Mouse (Mus musculus) MEL (cell line): ENCODE data around the gene Mill2.

ENCODE experiments used
- GATA1 ChIP-seq: IDR thresholded peaks from 2 replicates; pipeline ENCODE4 v1.6.1; 2011; ENCODE audit warnings: low read depth, low read length, improper control_type of control experiment
- MAFK ChIP-seq: IDR thresholded peaks from 2 replicates; pipeline ENCODE4 v1.6.1; 2011; ENCODE audit warnings: low read depth, mild to moderate bottlenecking, low read length, improper control_type of control experiment, borderline replicate concordance
- MEF2A ChIP-seq: IDR thresholded peaks from 2 replicates; pipeline ENCODE4 v1.6.1; 2014; ENCODE audit warnings: low read depth, mild to moderate bottlenecking, inconsistent platforms, low read length, improper control_type of control experiment; ENCODE audit not compliant: poor library complexity, insufficient replicate concordance, severe bottlenecking; ENCODE audit errors: extremely low read depth
- MYC ChIP-seq: IDR thresholded peaks from 2 replicates; pipeline ENCODE4 v1.6.1; 2011; ENCODE audit warnings: low read depth, mild to moderate bottlenecking, low read length, improper control_type of control experiment, moderate library complexity
- POLR2A ChIP-seq, 2 experiments: IDR thresholded peaks; 2 replicates each; pipeline ENCODE4 v1.6.1; 2011 to 2012; ENCODE audit warnings: low read length in 2 of 2, mild to moderate bottlenecking in 2 of 2, control low read depth in 1 of 2, improper control_type of control experiment in 1 of 2, low read depth in 1 of 2, moderate library complexity in 1 of 2; ENCODE audit not compliant: control insufficient read depth in 1 of 2, insufficient read depth in 1 of 2, poor library complexity in 1 of 2
- TCF12 ChIP-seq: IDR thresholded peaks from 2 replicates; pipeline ENCODE4 v1.6.1; 2014; ENCODE audit warnings: low read depth, mild to moderate bottlenecking, inconsistent platforms, low read length, improper control_type of control experiment, moderate library complexity
- ZC3H11A ChIP-seq: IDR thresholded peaks from 2 replicates; pipeline ENCODE4 v1.6.1; 2012; ENCODE audit warnings: low read depth, mild to moderate bottlenecking, inconsistent platforms, low read length, improper control_type of control experiment

DNA sequence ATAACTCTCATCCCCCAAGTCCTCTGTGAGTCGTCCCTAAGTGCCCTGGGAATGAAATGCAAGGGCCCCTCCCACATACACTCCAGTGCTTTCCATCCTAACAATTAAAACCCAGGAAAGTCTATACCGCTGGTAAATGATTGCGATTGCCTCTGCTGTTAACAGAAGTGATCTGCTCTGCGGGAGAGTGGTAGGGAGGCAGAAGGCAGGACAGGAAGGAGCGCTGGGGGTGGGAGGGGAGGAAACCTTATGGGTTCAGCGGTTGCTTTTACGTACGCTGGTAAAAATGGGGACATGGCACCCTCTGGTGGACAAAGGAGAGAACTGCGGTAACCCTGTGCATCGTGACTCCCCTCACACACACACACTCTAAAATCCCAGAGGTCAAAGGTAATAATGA, 33.5 kb downstream of the Mill2 start:
- no peak for TF ChIP-seq GATA1
- TF ChIP-seq MAFK: no peak
- TF ChIP-seq TCF12: no peak
- no peak for TF ChIP-seq POLR2A (IDR thresholded peaks at IDR 0.05; ENCODE audit: control insufficient read depth in 1 of 2, insufficient read depth in 1 of 2, low read depth in 1 of 2, low read length in 2 of 2, poor library complexity in 1 of 2)
- TF ChIP-seq MEF2A: no peak
- TF ChIP-seq ZC3H11A: peak; percentile 90
- no peak for TF ChIP-seq MYC
